Mouse (Mus musculus) left cerebral cortex, adult 2 months (tissue): ENCODE measurements around the gene Adra1b. TPM values are rescaled to one million over a fixed set of nuclear protein-coding genes. Genes with fewer than 3 reads are reported as not detected.

Experiments used
- DNase-seq, 2 experiments: peaks; one replicate each; pipeline ENCODE4 v3.0.0; 2021 to 2022; ENCODE audit warnings: low spot score in 2 of 2, mixed read lengths in 1 of 2; ENCODE audit errors: extremely low spot score in 1 of 2
- H3K27ac ChIP-seq: fragments of 200-600 bp; 2 replicates; pipeline ENCODE4 v1.8.1; 2022
- H3K4me3 ChIP-seq: fragments of 200-600 bp; 2 replicates; pipeline ENCODE4 v1.8.1; 2022
- CTCF ChIP-seq: fragments of 200-600 bp; IDR thresholded peaks from 2 replicates; pipeline ENCODE4 v1.8.1; 2022; ENCODE audit warnings: antibody characterized with exemption, mild to moderate bottlenecking, moderate library complexity
- intact Hi-C: fragments of 180-260 bp; cut with DNase I; formaldehyde crosslinking; loops from one replicate; pipeline ENCODE4 v1.15.1; 2025
- total RNA-seq, 2 experiments: library from RNA; stranded (reverse); gene quantifications; 2 replicates each; pipeline ENCODE4 v1.2.3; 2021

Gene Adra1b
- total RNA-seq, 2 experiments from 2014 or later: 29.9 to 31.6 TPM

DNA sequence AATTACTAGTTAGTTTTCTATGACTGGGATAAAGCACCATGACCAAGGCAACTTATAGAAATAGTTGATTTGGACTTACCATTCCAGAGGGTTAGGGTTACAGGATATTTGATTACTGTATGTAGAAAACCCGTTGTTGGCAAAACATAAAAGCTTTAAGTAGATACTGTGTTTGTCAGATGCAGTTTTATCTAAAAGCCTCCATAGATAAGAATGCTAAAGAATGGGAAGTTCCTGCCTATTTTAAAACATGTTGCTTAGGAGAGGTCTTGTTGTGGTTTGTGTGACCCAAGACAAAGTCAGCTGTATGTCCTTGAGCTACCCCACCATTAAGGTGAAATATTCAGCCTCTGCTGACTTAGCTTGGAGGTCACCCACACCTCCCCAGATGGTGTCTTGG is 146.4 kb downstream of the Adra1b start:
- DNase-seq: no peak
- no peak for TF ChIP-seq CTCF
- intact Hi-C loops: no loop called here
- Histone ChIP-seq H3K4me3 (no peak overlapping the region), H3K27ac (no peak overlapping the region)

DNA sequence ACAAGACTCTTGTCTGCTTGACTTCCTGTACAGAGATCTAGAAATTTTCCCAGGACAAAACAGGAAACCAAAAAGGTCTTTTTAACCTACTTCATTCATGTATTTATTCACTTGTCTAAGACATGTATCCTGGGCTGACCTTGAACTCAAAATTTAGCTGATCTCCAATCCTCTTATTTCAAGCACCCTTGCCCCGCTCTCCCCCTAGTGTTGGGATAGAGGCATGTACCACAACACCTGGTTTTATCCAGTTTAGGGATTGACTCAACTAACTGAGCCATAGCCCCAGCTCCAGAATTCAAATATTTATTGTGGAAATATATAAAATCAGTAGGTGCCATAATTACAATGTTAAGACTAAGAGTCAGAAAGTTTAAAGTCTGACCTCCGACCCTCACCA is 149.5 kb downstream of the Adra1b start:
- Histone ChIP-seq H3K4me3 (no peak overlapping the region), H3K27ac (no peak overlapping the region)
- intact Hi-C loops: no loop called here
- DNase-seq: no peak
- TF ChIP-seq CTCF: peak; percentile 16

DNA sequence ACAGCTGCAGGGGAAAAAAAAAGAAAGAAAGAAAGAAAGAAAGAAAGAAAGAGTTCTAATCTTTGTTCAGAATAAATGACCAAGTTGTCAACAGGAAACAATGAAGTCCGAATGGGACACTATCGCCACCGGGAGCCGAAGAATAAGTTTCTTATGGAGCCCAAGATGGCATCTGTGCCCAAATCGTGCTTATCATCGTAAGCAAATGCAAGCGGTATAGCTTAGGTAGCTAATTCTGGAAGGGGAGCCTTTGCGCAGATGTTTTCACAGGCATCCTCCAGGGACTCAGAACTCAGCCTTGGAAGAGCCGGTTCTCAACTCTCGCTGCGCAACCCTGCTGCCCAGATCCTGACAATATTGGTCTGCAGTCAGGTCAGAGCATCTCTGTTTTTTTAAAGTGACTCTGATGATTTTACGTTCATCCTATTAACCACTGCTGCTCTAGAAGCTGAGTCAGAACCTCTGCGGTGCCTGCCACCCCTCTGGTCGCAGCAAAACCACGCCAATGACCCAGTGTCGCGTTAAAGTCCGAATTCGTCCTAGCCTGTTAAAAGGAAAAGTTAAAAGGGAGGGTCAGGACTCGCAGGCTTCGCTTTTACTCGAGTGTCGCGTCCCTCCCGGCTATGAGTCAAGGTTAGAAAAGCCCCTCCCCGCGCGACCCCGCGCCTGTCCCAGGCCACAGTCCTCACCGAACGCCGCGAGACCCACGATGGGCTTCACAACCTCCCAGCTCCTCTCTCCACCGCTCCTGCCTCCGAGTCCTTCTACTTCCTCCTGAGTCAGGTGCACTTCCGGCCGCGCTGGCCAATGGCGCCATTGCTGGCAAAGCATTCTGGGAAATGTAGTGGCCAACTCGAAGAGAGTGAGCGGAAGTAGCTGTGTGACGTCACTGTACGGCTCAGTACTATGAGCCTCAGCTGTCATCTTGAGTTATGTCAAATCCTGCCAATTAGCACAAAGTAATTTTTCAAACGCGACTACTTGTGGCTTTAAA is 153.5 kb downstream of the Adra1b start, which contains the start of gene Ttc1:
TSS of gene Ttc1 (minus strand) at position 776 of the 994 bp plus-strand sequence.
- DNase-seq: peak; percentile 97 to 99
- intact Hi-C loops: loop anchor here (5.0 kb wide), 1 partner anchor 65 kb away; the partner anchor contains the start of gene Pwwp2a
- peak within 1 kb of the TSS; percentile 81 for H3K27ac ChIP-seq
- H3K4me3 ChIP-seq: peak within 1 kb of the TSS; percentile 58
- TF ChIP-seq CTCF: no peak

DNA sequence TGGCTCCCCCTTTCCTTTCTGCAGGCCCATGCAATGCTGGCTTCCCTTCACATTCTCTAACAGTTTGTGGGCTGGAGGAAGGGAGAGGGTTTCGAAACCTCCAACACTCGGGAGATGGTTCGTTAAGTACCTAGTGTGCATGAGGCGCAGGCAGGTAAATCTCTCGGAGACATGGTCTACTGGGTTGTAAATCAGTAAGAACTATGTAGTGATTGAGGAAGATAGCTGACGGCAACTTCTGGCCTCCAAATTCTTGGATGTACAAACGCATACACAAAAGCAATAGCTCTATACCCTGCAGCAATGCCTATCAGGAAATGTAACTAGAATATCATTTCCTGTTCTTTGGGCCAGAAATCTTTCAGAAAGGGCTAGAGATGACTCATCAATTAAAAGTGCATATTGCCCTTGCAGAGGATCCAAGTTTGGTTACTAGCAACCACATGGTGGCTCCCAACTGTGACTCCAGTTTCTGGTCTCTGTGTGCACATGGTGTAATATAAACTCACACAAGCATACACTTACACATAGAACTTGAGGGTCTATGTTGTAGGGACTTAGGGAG is 172.2 kb downstream of the Adra1b start:
- no peak overlapping the region for H3K27ac ChIP-seq
- H3K4me3 ChIP-seq: no peak overlapping the region
- no peak for DNase-seq
- intact Hi-C loops: loop anchor here (5.0 kb wide), 1 partner anchor 237 kb away; no protein-coding TSS in a partner anchor
- TF ChIP-seq CTCF: no peak; the same call in 1 of the 2 replicates

GRCm38 (mm10) chr11:43727796-43728195 is 173.2 kb downstream of the Adra1b start:
- intact Hi-C loops: loop anchor here (5.0 kb wide), 1 partner anchor 235 kb away; no protein-coding TSS in a partner anchor
- no peak overlapping the region for H3K4me3 ChIP-seq
- no peak for TF ChIP-seq CTCF
- DNase-seq: no peak
- no peak overlapping the region for H3K27ac ChIP-seq

Other genes starting within 250 kb of the Adra1b start
- gene Pwwp2a, start 219.2 kb downstream of the Adra1b start, total RNA-seq: 10 to 100 TPM; 65.2 to 65.7 TPM
- gene Ttc1, start 153.2 kb downstream of the Adra1b start, total RNA-seq: 10 to 100 TPM; 56.3 to 62.9 TPM